Mouse (Mus musculus): ENCODE measurements around the gene Prkg1.

- TF ChIP-seq ETS1 (IDR thresholded peaks at IDR 0.05; ENCODE audit: low read depth, low read length) (no peak), POLR2AphosphoS2 (IDR thresholded peaks at IDR 0.05; ENCODE audit: low read length) (no peak), RCOR1 (IDR thresholded peaks at IDR 0.05; ENCODE audit: low read depth, low read length) (no peak), ZNF384 (IDR thresholded peaks at IDR 0.05; ENCODE audit: low read depth, low read length) (no peak), USF2 (IDR thresholded peaks at IDR 0.05; ENCODE audit: borderline replicate concordance in 1 of 2, insufficient read depth in 1 of 2, low read depth in 1 of 2, low read length in 2 of 2) (no peak), CTCF (IDR thresholded peaks at IDR 0.05 in 2 of 3, conservative IDR thresholded peaks at IDR 0.05 in 1 of 3; ENCODE audit: control insufficient read depth in 1 of 3, insufficient read depth in 1 of 3, low read depth in 2 of 3, low read length in 3 of 3, poor library complexity in 1 of 3, severe bottlenecking in 1 of 3) (no peak), MAZ (IDR thresholded peaks at IDR 0.05; ENCODE audit: low read depth, low read length) (no peak), BHLHE40 (IDR thresholded peaks at IDR 0.05; ENCODE audit: borderline replicate concordance, low read depth, low read length) (no peak)
Observed at GRCm38 (mm10) chr19:31262438-31262837, 502.4 kb downstream of the Prkg1 start.

Data from MEL (cell line).